Mouse (Mus musculus): ENCODE results near the gene Dnah7a.
"Not testable (repeated sequence)": the region's sequence is repeated elsewhere in the genome, so short reads cannot be mapped to it uniquely, and the experiment has no call there.

Dnah7a gene

GRCm38 (mm10) chr1:53664268-53664667 is 42.3 kb downstream of the Dnah7a start:
- DNase-seq: not testable (repeated sequence)

GRCm38 (mm10) chr1:53639865-53640794 is 66.5 kb downstream of the Dnah7a start:
- DNase-seq: no peak

DNA sequence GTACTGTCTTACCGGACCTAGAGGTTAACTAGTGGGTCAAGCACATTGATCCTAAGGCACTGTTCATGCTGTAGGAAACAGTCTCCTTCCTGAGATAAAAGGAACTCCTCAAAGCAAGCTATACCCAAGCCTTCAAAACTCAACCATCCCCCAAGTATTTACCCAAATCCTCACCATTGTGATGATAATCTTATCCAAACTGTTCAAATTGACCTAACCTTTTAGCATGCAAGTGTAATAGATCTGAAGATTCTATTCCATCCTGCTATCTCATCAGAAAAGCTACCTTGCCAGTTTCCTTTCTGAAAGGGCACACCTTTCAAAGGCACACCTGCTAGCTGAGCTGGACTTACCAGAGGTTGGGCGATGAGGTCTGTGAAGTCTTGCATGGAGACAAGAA is 70.9 kb downstream of the Dnah7a start:
- DNase-seq: not testable (repeated sequence)

DNA sequence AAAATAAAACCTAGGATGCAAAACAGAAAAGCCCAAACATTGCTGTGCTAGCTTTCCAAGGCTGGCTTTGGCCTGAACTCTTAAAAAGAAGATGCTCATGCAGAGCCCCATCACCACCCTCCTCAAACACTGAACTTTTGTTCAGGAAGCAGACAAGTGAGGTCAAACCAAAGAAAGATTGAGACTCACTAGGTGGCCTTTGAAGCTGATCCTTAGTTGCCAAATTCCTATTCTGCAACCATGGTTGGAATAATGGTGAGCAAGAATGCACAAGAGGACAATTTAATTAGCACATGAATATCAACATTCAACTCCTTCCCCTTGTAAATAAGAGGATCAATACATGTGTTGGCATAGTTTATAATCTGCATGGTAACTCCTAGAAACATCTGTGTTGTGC is 74.5 kb downstream of the Dnah7a start:
- not testable (repeated sequence) for DNase-seq

DNA sequence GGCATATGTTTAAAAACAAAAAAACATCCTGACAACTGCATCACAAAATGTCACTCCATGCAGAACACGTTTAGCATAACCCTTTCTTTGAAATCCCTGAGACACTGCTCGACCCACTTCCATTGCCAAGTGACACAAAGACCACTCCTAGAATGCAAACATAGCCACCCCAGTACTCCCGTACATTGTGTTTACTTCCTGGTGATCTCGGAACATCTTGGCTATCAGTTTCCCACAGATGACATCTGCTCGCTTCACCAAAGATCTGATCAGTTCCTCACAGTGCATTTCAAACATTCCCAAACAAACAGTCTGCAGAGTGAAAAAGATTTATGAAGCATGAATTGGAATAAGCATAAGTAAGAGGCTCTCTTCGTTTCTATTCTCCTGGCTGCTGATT is 76.6 kb downstream of the Dnah7a start:
- DNase-seq: no peak

DNA sequence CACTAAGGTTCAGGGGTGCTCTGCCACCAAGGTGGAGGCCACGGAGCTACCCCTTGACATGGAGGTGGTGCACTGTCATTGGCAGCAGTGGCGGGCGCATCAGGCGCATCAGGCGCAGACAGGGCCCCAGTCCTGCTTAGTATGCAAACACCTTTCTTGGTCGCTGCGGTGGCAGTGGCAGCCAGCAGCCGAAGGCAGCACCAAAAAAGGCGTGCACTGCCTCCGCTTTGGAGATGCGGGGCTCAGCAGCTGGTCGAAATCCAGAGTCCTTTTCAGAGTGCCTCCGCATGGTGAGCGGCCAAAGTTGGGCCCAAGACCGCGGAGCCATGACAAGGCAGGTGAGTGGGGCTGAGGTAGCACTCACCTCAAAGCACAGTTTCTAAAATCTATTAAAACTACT is 93.1 kb downstream of the Dnah7a start:
- no peak for DNase-seq

DNA sequence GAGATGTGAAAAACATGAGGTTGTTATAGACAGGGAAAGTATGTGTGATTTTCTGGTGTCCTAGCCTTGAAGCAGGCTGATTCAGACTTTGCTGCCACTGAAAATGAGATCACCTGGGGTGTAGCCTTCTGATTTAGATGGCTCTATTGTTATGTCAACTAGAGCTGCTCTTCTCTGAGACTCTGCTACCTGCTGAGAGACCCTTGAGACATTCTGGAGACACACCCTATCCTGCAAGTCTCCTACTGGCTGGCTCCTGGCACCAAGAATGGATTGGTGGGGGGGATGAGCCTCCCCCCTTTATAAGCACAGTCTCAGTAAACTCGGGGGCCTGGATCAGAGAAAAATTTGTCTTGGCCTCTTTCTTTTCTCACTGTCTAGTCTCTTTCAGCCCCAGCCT is 125.3 kb downstream of the Dnah7a start:
- DNase-seq: not testable (repeated sequence)

DNA sequence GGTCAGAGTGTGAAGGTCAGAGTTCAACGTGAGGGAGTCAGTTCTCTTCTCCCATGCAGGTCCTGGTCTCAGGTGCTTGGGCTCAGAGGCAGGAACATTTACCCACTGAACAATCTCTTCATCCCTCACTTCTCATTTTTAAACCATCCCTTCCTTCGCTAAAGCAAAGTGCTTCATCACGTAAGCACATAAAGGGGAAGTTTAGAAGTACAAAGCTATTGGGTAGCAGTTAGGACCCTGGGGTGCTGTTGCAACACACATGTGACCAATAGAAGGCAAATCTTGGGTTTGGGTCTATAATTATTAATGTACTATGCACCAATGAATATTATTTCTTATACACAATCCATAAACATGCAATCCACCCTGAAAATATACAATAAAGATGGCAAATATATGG is 148.7 kb downstream of the Dnah7a start:
- not testable (repeated sequence) for DNase-seq

DNA sequence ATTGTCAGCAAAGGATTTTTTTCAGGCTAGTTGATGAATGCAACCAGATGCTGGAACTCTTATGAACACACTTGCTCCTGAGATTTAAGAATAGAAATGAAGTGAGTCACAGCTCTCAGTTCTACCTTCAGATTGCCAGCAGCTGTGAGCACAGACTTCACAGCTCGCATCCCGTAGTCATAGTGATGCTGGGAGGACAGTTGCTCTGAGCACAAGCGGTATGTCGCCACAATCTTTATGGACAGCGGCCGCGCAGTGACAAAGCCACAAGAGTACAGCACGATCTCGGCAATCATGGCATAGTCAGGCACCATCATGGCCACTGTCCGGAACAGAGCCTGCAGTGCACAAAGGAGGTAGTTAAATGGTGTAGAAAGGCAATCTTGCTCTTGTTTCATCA is 159.6 kb downstream of the Dnah7a start:
- not testable (repeated sequence) for DNase-seq

- DNase-seq: not testable (repeated sequence)
These were observed 168.2 kb downstream of the Dnah7a start for GRCm38 (mm10) chr1:53538356-53538755.

- not testable (repeated sequence) for DNase-seq
These were observed 171.8 kb downstream of the Dnah7a start for GRCm38 (mm10) chr1:53534826-53535225.

DNA sequence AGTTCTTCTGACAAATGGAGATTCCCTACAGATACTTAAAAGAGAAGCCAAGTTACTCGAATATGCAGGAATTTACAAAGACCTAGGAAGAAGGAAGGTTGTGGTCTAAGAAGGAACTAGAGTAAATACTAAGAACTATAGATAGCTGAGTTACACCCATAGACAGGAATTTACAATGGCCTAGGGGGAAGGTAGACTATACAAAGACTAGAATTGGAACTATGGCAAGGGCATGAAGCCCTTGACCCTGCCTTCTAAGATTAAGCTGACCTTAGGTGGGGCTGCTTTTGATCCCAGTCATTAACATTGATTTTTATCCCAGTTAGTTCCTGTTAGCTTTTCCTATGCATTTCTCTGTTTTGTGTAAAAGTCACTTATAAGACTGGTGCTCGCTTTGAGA is 180.6 kb downstream of the Dnah7a start:
- DNase-seq: not testable (repeated sequence)

DNA sequence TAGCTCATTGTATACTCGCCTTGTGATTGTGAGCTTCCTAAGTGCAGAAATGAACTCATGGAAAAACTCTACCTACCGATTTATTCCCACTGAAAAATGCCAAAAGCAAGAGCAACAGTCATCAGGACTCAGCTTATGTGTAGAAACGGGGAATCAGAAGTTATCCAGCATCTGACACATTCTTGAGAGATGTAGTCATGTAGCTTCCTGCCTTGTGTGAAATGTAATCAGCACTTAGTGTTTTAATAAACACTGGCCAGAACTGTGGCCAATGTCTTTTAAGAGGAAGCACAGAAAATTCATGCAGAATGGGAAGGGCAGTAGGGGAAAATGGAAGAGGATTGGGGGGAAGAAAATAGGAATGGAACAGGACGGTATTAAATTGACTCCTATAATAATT is 232.9 kb downstream of the Dnah7a start:
- DNase-seq: no peak

DNA sequence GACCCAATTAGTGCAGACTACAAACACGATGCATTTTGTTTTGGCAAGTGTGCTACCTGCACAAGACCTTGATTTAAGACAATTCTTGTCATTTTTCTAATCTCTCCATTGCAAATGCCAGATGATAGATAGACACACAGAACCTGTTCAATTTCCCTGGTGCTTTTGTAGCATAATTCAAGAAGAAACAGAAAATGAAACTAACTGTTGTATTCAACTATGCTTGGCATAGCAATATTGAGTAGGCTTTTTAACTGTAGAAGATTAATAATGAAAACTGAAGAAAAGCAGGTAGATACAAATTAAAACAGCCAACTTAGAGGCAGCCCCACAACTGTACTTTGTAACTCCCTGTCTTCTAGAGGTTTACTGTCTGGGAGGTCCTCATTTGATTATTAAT is 234.5 kb downstream of the Dnah7a start:
- not testable (repeated sequence) for DNase-seq

GRCm38 (mm10) chr1:53467325-53467670 is 239.3 kb downstream of the Dnah7a start:
- no peak for DNase-seq

GRCm38 (mm10) chr1:53466524-53467324 is 239.9 kb downstream of the Dnah7a start:
- not testable (repeated sequence) for DNase-seq

DNA sequence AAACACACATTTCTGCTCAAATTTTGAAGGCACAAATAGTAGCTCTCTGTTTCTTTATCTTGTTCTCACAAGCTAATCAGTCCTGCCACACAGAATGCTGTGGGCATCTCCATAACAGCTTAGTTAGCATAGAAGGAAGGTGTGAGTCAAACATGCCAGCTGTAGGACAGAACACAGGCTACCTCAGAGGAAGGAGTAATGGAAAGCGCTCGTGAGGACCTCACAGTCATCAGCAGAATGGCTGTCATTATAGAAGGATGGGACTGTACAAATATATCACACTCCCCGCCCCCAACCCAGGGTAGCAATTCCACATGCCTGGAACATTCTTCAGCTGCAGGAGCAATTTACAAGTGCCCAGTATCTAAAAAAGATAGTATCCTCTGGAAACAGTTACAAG is 267.4 kb downstream of the Dnah7a start:
- DNase-seq: not testable (repeated sequence)

- not testable (repeated sequence) for DNase-seq
These were observed 274.2 kb downstream of the Dnah7a start for GRCm38 (mm10) chr1:53432433-53432832.

- DNase-seq: no peak
These were observed 300.7 kb downstream of the Dnah7a start for GRCm38 (mm10) chr1:53405803-53406325.

GRCm38 (mm10) chr1:53393936-53394760 is 312.4 kb downstream of the Dnah7a start:
- DNase-seq: not testable (repeated sequence)

GRCm38 (mm10) chr1:53388762-53389161 is 317.8 kb downstream of the Dnah7a start:
- no peak for DNase-seq

DNA sequence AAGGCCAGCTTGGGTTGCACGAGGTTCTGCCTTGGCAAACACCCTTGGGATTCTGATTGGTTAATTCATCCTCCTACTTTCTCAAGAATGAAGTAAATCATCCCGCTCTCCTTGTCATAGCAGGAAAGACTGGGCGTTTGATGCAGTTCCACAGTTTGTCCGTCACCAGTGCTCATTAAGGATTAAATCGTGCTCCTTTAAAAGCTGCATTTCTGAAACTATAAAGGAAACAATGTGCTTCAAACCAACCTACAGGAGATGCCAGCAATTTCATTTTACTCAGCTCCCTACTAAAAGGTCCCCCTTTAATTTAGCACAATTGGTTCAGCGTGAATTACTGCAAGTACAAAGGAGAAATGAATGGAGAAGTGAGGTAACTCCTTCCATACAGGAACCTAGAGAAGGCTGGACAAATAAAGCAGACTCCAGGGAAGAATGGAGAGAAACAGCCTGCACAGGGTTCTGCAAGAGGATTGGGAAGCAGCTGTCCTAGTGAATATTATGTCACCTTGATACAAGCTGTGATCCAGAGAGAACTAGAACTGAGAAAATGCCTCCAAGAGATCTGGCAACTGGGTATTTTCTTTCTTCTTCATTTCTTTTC is 322.4 kb downstream of the Dnah7a start:
- DNase-seq: no peak
